Mouse (Mus musculus): Measurements from ENCODE around the gene Slc26a3.

Slc26a3 gene

GRCm38 (mm10) chr12:31390571-31390970, at the start of gene Slc26a3:
TSS of gene Slc26a3 (plus strand) at chr12:31390871.
- no peak for DNase-seq

- no peak for DNase-seq
Measured at GRCm38 (mm10) chr12:31350191-31350943, 40.3 kb upstream of the Slc26a3 start.

- peak; percentile 94 to 95 for DNase-seq
Measured at GRCm38 (mm10) chr12:31350944-31351928, 39.4 kb upstream of the Slc26a3 start, which contains the start of gene Dld. TSS of gene Dld (minus strand) at chr12:31351453.

GRCm38 (mm10) chr12:31366428-31366827, 24.2 kb upstream of the Slc26a3 start:
- DNase-seq = no peak

GRCm38 (mm10) chr12:31367721-31368120, 22.9 kb upstream of the Slc26a3 start:
- DNase-seq = no peak

DNA sequence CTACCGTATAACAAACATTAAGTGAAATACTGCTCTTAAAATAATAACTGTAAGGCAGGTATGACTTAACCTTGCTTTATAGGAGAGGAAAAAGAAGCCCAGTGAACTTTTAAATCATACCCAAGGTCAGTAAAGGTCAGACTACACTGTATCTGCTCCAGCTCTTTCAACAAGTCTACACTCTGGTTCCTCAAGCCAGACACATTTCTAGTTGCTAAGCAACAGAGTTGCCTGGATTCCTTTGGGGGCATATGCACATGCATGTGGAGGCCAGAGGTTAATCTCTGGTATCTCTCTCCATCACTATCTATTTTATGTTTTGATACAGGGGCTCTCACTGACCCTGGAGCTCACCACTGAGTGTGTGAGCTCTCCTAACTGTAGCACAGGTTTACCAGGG, 21.6 kb upstream of the Slc26a3 start:
- DNase-seq = no peak

- no peak for DNase-seq
Measured at GRCm38 (mm10) chr12:31369656-31370055, 21.0 kb upstream of the Slc26a3 start.

GRCm38 (mm10) chr12:31374603-31375282, 15.9 kb upstream of the Slc26a3 start:
- peak; percentile 53 to 58 for DNase-seq

- no peak for DNase-seq
Measured at GRCm38 (mm10) chr12:31375283-31375615, 15.4 kb upstream of the Slc26a3 start.

- no peak for DNase-seq
Measured at GRCm38 (mm10) chr12:31376326-31376950, 14.2 kb upstream of the Slc26a3 start.

DNA sequence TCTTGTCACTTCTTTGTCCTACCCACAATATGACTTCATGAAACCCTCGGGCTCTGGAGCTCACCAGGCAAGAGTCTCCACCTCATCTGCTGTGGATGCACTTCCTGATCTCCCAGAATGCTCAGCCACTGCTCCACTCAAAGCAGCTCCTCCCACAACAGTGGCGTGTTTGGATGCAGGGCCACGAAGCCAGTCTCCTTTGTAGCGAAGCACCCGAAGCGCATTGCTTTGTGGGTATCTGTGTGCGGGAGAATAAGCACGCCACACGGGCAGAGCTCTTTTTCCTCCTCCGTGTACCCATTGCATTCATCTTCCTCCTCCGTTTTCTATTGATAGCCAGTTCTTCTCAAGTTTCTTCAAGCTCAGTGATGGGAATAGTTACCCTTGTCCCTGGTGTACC, 13.4 kb upstream of the Slc26a3 start:
- no peak for DNase-seq

DNA sequence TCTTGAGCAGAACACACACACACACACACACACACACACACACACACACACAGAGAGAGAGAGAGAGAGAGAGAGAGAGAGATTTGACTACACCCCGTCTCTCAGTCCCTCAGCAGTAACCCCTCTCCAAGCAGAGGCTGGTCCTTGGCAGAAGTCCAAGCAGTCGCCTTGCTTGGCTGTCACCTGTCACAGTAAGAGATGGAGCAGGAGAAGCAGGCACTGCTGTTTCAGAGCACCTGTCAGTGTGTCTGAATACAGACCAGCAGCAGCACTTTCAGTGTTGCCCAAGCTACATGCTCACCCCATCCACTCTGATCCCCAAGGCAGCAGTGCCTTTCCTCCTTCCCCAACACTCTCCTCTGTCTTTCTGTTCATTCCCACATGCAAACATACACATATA, 9.8 kb upstream of the Slc26a3 start:
- no peak for DNase-seq

- no peak for DNase-seq
Measured at GRCm38 (mm10) chr12:31382451-31382850, 8.2 kb upstream of the Slc26a3 start.

DNA sequence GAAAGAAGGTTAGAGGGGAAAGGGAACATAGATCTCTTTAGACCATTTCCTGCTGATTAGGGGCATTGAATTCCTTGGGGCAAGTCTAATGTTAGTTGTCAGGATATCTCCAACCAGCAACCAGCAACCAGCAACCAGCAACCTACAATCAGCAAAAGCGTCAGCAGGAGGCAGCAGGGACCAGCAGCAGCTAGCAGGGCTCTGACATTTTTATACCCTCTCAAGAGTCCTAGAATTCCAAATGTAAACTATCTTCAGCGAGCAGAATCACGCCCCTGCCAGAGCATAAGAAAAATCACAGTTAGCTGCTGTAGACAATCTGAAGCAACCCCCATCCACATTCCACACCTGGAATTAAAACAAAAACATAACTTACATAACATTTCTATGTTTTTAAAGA, 3.4 kb upstream of the Slc26a3 start:
- no peak for DNase-seq

GRCm38 (mm10) chr12:31391696-31392095, 1.0 kb downstream of the Slc26a3 start:
- DNase-seq = peak in 1 of 2 experiments; percentile 5

- no peak for DNase-seq
Measured at GRCm38 (mm10) chr12:31395895-31396294, 5.2 kb downstream of the Slc26a3 start.

DNA sequence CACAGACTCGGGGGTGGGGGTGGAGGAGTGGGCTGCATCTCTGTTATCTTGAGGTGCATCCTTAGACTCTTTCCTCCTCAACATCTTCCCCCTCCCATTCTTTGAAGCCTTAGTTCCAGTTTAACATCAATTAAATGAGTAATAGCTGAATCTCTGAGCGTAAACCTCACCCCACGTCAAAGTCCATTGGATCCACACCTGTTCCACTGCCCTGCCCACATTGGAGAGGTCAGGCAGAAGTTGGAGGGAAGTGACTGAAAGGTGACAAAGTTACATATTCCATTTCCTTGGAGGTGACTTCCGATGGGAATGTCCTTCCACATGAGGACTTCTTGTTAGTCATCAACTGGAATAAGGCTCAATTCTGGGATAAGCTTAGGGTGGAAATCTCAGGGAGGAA, 7.0 kb downstream of the Slc26a3 start:
- no peak for DNase-seq

DNA sequence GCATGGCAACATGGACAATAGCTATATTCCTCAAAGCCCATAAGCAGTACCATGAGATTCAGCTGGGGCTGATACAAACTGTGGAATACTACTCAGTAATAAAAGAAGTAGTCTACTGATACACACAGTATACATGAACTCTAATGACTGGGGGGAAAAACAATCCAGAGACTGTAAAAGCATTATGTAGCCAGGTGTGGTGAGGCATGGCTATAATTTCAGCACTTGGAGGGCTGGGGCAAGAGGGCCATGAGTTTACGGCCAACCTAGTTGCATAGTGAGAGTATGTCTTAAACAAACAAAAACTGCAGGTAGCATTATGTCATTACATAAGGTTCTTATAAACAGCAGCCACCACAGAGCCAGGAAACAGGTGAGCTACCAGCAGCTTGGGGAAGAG, 10.2 kb downstream of the Slc26a3 start:
- DNase-seq = no peak

GRCm38 (mm10) chr12:31401930-31402329, 11.3 kb downstream of the Slc26a3 start:
- DNase-seq = no peak

GRCm38 (mm10) chr12:31404575-31405240, 14.0 kb downstream of the Slc26a3 start:
- no peak for DNase-seq

DNA sequence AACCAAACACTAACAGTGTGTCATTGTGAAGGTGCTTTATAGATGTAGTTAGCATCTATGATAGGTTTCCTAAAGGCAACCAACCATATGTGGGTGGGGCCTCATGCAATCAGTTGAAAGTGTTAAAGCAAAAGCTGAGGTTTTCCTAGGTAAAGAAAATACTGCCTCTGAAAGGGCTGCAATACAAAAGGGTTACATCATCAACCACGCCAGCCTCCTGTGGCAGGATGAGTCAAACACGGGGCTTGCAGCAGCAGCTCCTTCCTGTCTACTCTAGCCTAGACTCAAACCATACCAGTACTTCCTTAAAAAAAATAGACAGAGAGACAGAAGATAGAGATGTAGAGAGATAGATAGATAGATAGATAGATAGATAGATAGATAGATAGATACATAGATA, 25.3 kb downstream of the Slc26a3 start:
- DNase-seq = no peak

DNA sequence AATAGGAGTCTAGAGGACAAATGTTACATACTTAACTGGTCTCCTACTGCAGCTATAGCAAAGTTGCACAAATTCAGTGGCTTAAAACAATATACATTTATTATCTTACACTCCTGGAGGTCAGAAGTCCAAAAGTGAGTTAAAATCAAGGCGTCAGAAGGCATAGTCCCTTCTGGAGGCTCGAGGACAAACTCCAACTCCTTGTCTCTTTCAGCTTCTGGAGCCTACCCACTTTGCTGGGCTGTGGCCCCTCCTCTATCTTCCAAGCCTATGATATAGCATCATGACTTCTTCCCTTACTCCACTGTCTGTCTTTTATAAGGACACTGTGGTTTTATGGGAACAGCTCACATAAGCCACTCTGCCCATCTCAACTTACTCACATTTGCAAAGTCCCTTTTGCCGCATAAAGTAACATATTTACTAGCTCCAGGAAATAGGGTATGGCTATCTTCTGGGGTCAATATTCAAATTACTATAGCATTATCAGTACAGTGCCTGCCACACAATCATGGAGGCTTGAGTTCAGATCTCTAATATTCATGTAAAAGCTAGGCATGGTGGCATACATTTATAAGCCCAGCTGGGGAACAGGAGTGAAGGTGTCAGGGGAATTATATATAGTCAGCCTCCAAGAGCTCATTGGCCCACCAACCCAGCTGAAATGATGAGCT, 31.4 kb downstream of the Slc26a3 start:
- no peak for DNase-seq
